Mouse (Mus musculus): ENCODE measurements at regions not wholly inside any gene's neighbourhood (a gene's known extent, or its start where the extent isn't known, plus 50 kb on each side); places are given as distances from the start of the nearest gene placed in this dataset.

- dilution Hi-C loops (cut with MboI; ENCODE audit: extremely low pct_ligation_motif_present, extremely low pct_unique_long_range_greater_than_20kb, low sequenced_read_pairs): no loop called here
- H3K79me2 ChIP-seq (replicated peaks; ENCODE audit: control insufficient read depth, extremely low read depth, insufficient read depth, poor library complexity, severe bottlenecking): no peaks in the 10 kb centered on the region
These were observed 156.9 kb upstream of the Spred2 start for GRCm38 (mm10) chr11:19767316-19767715.

GRCm38 (mm10) chr11:19767871-19768270, 156.3 kb upstream of the Spred2 start:
- in situ Hi-C loops (cut with MboI; ENCODE audit: low pct_ligation_motif_present, low pct_unique_long_range_greater_than_20kb, low sequenced_read_pairs) (loop anchor here (25.0 kb wide), 2 partner anchors 731 to 956 kb away; no protein-coding TSS in a partner anchor), dilution Hi-C loops (cut with MboI; ENCODE audit: extremely low pct_ligation_motif_present, extremely low pct_unique_long_range_greater_than_20kb, low sequenced_read_pairs) (no loop called here)
- no peaks in the 10 kb centered on the region for H3K36me3 ChIP-seq (replicated peaks in 1 of 2; ENCODE audit: control insufficient read depth in 1 of 2, insufficient read depth in 1 of 2, low read length in 1 of 2)
- H3K9me3 ChIP-seq (replicated peaks; ENCODE audit: low read length): no peaks in the 10 kb centered on the region
- H3K4me3 ChIP-seq (replicated peaks in 1 of 3; ENCODE audit: low read depth in 2 of 3, low read length in 2 of 3, poor library complexity in 1 of 3): no peak overlapping the region
- no peak for DNase-seq (ENCODE audit: extremely low read depth)
- no peaks in the 10 kb centered on the region for H3K27me3 ChIP-seq (replicated peaks)
- no peaks in the 10 kb centered on the region for H3K4me1 ChIP-seq (ENCODE audit: control insufficient read depth in 1 of 2, insufficient read depth in 2 of 2)
- no peak overlapping the region for H3K9ac ChIP-seq (ENCODE audit: insufficient read depth, low read depth)
- no peak overlapping the region for H3K27ac ChIP-seq (ENCODE audit: insufficient read depth, low read depth)
- no peaks in the 10 kb centered on the region for H3K79me2 ChIP-seq (replicated peaks; ENCODE audit: control insufficient read depth, extremely low read depth, insufficient read depth, poor library complexity, severe bottlenecking)
- TF ChIP-seq USF2 (conservative IDR thresholded peaks at IDR 0.05; ENCODE audit: low read depth, low read length) (no peak), HCFC1 (IDR thresholded peaks at IDR 0.05; ENCODE audit: low read depth, low read length) (no peak), MYC (IDR thresholded peaks at IDR 0.05; ENCODE audit: low read depth, low read length) (no peak), POLR2A (IDR thresholded peaks at IDR 0.05; ENCODE audit: low read depth, low read length) (no peak), CHD2 (IDR thresholded peaks at IDR 0.05; ENCODE audit: low read length) (no peak), JUND (conservative IDR thresholded peaks at IDR 0.05; ENCODE audit: low read depth, low read length) (no peak), CHD1 (IDR thresholded peaks at IDR 0.05; ENCODE audit: low read depth, low read length) (no peak), ZKSCAN1 (IDR thresholded peaks at IDR 0.05; ENCODE audit: borderline replicate concordance, low read depth, low read length) (no peak), E2F4 (IDR thresholded peaks at IDR 0.05; ENCODE audit: insufficient replicate concordance, low read depth, low read length) (no peak), PAX5 (IDR thresholded peaks at IDR 0.05; ENCODE audit: low read length) (no peak), UBTF (IDR thresholded peaks at IDR 0.05; ENCODE audit: low read depth, low read length) (no peak), MAZ (IDR thresholded peaks at IDR 0.05; ENCODE audit: low read depth, low read length) (no peak), NRF1 (IDR thresholded peaks at IDR 0.05; ENCODE audit: low read depth, low read length) (no peak), NELFE (IDR thresholded peaks at IDR 0.05; ENCODE audit: low read depth, low read length) (no peak), ZC3H11A (IDR thresholded peaks at IDR 0.05; ENCODE audit: low read depth, low read length) (no peak), MXI1 (IDR thresholded peaks at IDR 0.05; ENCODE audit: low read depth, low read length) (no peak), SIN3A (IDR thresholded peaks at IDR 0.05; ENCODE audit: low read length) (no peak)
- no peak overlapping the region for H3K4me2 ChIP-seq (ENCODE audit: insufficient read depth, low read depth, poor library complexity, severe bottlenecking)

More at GRCm38 (mm10) chr11:19767316-19767715, 156.9 kb upstream of the Spred2 start:
- no peak overlapping the region for H3K4me3 ChIP-seq (replicated peaks in 1 of 3; ENCODE audit: low read depth in 2 of 3, low read length in 2 of 3, poor library complexity in 1 of 3)
- DNase-seq (ENCODE audit: extremely low read depth): no peak
- no peaks in the 10 kb centered on the region for H3K9me3 ChIP-seq (replicated peaks; ENCODE audit: low read length)
- no peak overlapping the region for H3K4me2 ChIP-seq (ENCODE audit: insufficient read depth, low read depth, poor library complexity, severe bottlenecking)
- H3K9ac ChIP-seq (ENCODE audit: insufficient read depth, low read depth): no peak overlapping the region
- H3K27me3 ChIP-seq (replicated peaks): no peaks in the 10 kb centered on the region
- in situ Hi-C loops (cut with MboI; ENCODE audit: low pct_ligation_motif_present, low pct_unique_long_range_greater_than_20kb, low sequenced_read_pairs): loop anchor here (25.0 kb wide), 2 partner anchors 730 to 955 kb away; no protein-coding TSS in a partner anchor
- no peaks in the 10 kb centered on the region for H3K36me3 ChIP-seq (replicated peaks in 1 of 2; ENCODE audit: control insufficient read depth in 1 of 2, insufficient read depth in 1 of 2, low read length in 1 of 2)
- TF ChIP-seq TBP (conservative IDR thresholded peaks at IDR 0.05; ENCODE audit: low read depth, low read length) (no peak), SMC3 (IDR thresholded peaks at IDR 0.05; ENCODE audit: low read depth, low read length) (no peak), CHD1 (IDR thresholded peaks at IDR 0.05; ENCODE audit: low read depth, low read length) (no peak), CTCF (conservative IDR thresholded peaks at IDR 0.05 in 1 of 2, IDR thresholded peaks at IDR 0.05 in 1 of 2; ENCODE audit: low read depth in 2 of 2, low read length in 2 of 2) (no peak), ZC3H11A (IDR thresholded peaks at IDR 0.05; ENCODE audit: low read depth, low read length) (no peak), MAZ (IDR thresholded peaks at IDR 0.05; ENCODE audit: low read depth, low read length) (no peak), CHD2 (IDR thresholded peaks at IDR 0.05; ENCODE audit: low read length) (no peak), BHLHE40 (IDR thresholded peaks at IDR 0.05; ENCODE audit: low read depth, low read length) (no peak), MXI1 (IDR thresholded peaks at IDR 0.05; ENCODE audit: low read depth, low read length) (no peak), USF1 (IDR thresholded peaks at IDR 0.05; ENCODE audit: low read depth, low read length) (no peak), EP300 (IDR thresholded peaks at IDR 0.05; ENCODE audit: low read length) (no peak), POLR2A (IDR thresholded peaks at IDR 0.05; ENCODE audit: low read depth, low read length) (no peak), UBTF (IDR thresholded peaks at IDR 0.05; ENCODE audit: low read depth, low read length) (no peak)
- H3K27ac ChIP-seq (ENCODE audit: insufficient read depth, low read depth): no peak overlapping the region
- no peaks in the 10 kb centered on the region for H3K4me1 ChIP-seq (ENCODE audit: control insufficient read depth in 1 of 2, insufficient read depth in 2 of 2)
